Mouse (Mus musculus) lung, postnatal 0 days (tissue): Measurements from ENCODE around the gene Rhof. TPM values are rescaled to one million over a fixed set of nuclear protein-coding genes. Genes with fewer than 3 reads are reported as not detected.

ENCODE experiments used
- ATAC-seq: fragments of 200-750 bp; cut with Nextera tagmentation; 2 replicates; pipeline ENCODE4 v1.8.0; 2017; ENCODE audit warnings: moderate library complexity
- DNase-seq: peaks from one replicate; pipeline ENCODE4 v3.0.0-alpha.2; 2016; ENCODE audit warnings: low spot score
- H3K27ac ChIP-seq: fragments of 300-500 bp; sonication (generic); 2 replicates; pipeline ENCODE4 v1.5.1; 2014; ENCODE audit warnings: antibody characterized with exemption, mild to moderate bottlenecking, low read length, mixed read lengths
- H3K27me3 ChIP-seq: fragments of 300-500 bp; sonication (generic); replicated peaks from 2 replicates; pipeline ENCODE4 v1.6.1; 2014; ENCODE audit warnings: low read length, mixed read lengths; ENCODE audit not compliant: insufficient read depth
- H3K36me3 ChIP-seq: fragments of 300-500 bp; sonication (generic); 2 replicates; pipeline ENCODE4 v1.6.1; 2014; ENCODE audit warnings: low read length, mixed read lengths; ENCODE audit not compliant: insufficient read depth
- H3K4me1 ChIP-seq: fragments of 300-500 bp; sonication (generic); 2 replicates; pipeline ENCODE4 v1.6.1; 2014; ENCODE audit warnings: antibody characterized with exemption, low read depth, low read length, mixed read lengths; ENCODE audit not compliant: insufficient read depth
- H3K4me2 ChIP-seq: fragments of 300-500 bp; sonication (generic); replicated peaks from 2 replicates; pipeline ENCODE4 v1.6.1; 2014; ENCODE audit warnings: low read depth, mild to moderate bottlenecking, low read length, moderate library complexity, mixed read lengths
- H3K4me3 ChIP-seq: fragments of 300-500 bp; sonication (generic); 2 replicates; pipeline ENCODE4 v1.5.1; 2014; ENCODE audit warnings: low read depth, low read length
- H3K9ac ChIP-seq: fragments of 300-500 bp; sonication (generic); replicated peaks from 2 replicates; pipeline ENCODE4 v1.6.1; 2014; ENCODE audit warnings: low read depth, mild to moderate bottlenecking
- H3K9me3 ChIP-seq: fragments of 300-500 bp; sonication (generic); 2 replicates; pipeline ENCODE4 v1.6.1; 2016; ENCODE audit warnings: low read length, mixed read lengths
- CTCF ChIP-seq: IDR thresholded peaks from 2 replicates; pipeline ENCODE4 v1.5.1; 2016; ENCODE audit warnings: antibody characterized with exemption, mild to moderate bottlenecking
- EP300 ChIP-seq: IDR thresholded peaks from 2 replicates; pipeline ENCODE4 v1.6.1; 2016; ENCODE audit warnings: antibody characterized with exemption, mild to moderate bottlenecking, control low read depth
- WGBS: fragments of 180-500 bp; shearing (Covaris S2); extraction: QIAGEN DNeasy Blood & Tissue Kit; methylation state at CpG from one replicate; pipeline ENCODE4 v1.1.7; 2014; 5-methylcytosine and 5-hydroxymethylcytosine counted together
- polyA plus RNA-seq: library from polyadenylated mRNA; unstranded; fragments of >200 nt; fragmentation: Nextera tagmentation; extraction: Ambion mirVana; gene quantifications from 2 replicates; pipeline ENCODE4 v1.2.1, GENCODE M21; 2015

Gene Rhof
- polyA plus RNA-seq, 1 experiment from 2014 or later, result 12.4 TPM

GRCm38 (mm10) chr5:123150641-123151040 lies 18.1 kb upstream of the Rhof start:
- ATAC-seq, result 0 out of 2 replicates have a peak, but pooled peaks have one; percentile 6

GRCm38 (mm10) chr5:123149451-123150400 lies 17.2 kb upstream of the Rhof start:
- peak overlapping the region; percentile 26 for H3K4me3 ChIP-seq
- peaks cover 11% of the 10 kb centered on the region for H3K4me1 ChIP-seq
- peak overlapping the region; percentile 47 for H3K27ac ChIP-seq
- TF ChIP-seq EP300 (peak; percentile 47; the same call in 1 of the 2 replicates), CTCF (peak; percentile 97)
- ATAC-seq (peak; percentile 90), DNase-seq (peak; percentile 95)
- no peaks in the 10 kb centered on the region for H3K9me3 ChIP-seq
- WGBS, result 3% methylated on average over 19 of the region's 19 CpGs
- peak overlapping the region; percentile 53 for H3K4me2 ChIP-seq
- H3K27me3 ChIP-seq, result no peaks in the 10 kb centered on the region
- peaks cover 19% of the 10 kb centered on the region for H3K36me3 ChIP-seq
- 0 out of 2 replicates have a peak overlapping the region, but pooled peaks have one; percentile 19 for H3K9ac ChIP-seq

More at GRCm38 (mm10) chr5:123150641-123151040, 18.1 kb upstream of the Rhof start:
- peak overlapping the region; percentile 47 for H3K27ac ChIP-seq
- H3K27me3 ChIP-seq, result no peaks in the 10 kb centered on the region
- peaks cover 19% of the 10 kb centered on the region for H3K36me3 ChIP-seq
- TF ChIP-seq CTCF (no peak), EP300 (no peak)
- WGBS, result 19% methylated on average over 7 of the region's 7 CpGs
- H3K9me3 ChIP-seq, result no peaks in the 10 kb centered on the region
- no peak overlapping the region for H3K9ac ChIP-seq
- H3K4me2 ChIP-seq, result peak overlapping the region; percentile 53
- H3K4me3 ChIP-seq, result peak overlapping the region; percentile 26; the same call in 1 of the 2 replicates
- DNase-seq, result peak; percentile 41
- H3K4me1 ChIP-seq, result peaks cover 11% of the 10 kb centered on the region

GRCm38 (mm10) chr5:123148073-123148722 lies 15.7 kb upstream of the Rhof start:
- H3K9me3 ChIP-seq, result no peaks in the 10 kb centered on the region
- ATAC-seq, result no peak
- no peak for TF ChIP-seq CTCF
- TF ChIP-seq EP300, result no peak

GRCm38 (mm10) chr5:123147569-123147968 lies 15.1 kb upstream of the Rhof start:
- no peak overlapping the region for H3K9ac ChIP-seq
- ATAC-seq, result no peak
- H3K9me3 ChIP-seq, result no peaks in the 10 kb centered on the region
- no peak overlapping the region for H3K4me2 ChIP-seq
- DNase-seq, result no peak
- no peak overlapping the region for H3K4me3 ChIP-seq
- H3K36me3 ChIP-seq, result peaks cover 14% of the 10 kb centered on the region
- no peak for TF ChIP-seq CTCF
- 81% methylated on average over 17 of the region's 17 CpGs for WGBS
- no peak overlapping the region for H3K27ac ChIP-seq
- peaks cover 19% of the 10 kb centered on the region for H3K4me1 ChIP-seq
- no peaks in the 10 kb centered on the region for H3K27me3 ChIP-seq

More at GRCm38 (mm10) chr5:123148073-123148722, 15.7 kb upstream of the Rhof start:
- Histone ChIP-seq H3K4me1 (peaks cover 19% of the 10 kb centered on the region), H3K27me3 (no peaks in the 10 kb centered on the region), H3K36me3 (peaks cover 19% of the 10 kb centered on the region), H3K4me2 (no peak overlapping the region), H3K9ac (no peak overlapping the region), H3K4me3 (no peak overlapping the region), H3K27ac (no peak overlapping the region)
- DNase-seq, result no peak
- WGBS, result 77% methylated on average over 25 of the region's 25 CpGs

- Histone ChIP-seq H3K4me2 (no peak overlapping the region), H3K36me3 (peaks cover 8% of the 10 kb centered on the region; the same call in 1 of the 2 replicates), H3K4me3 (no peak overlapping the region), H3K9me3 (no peaks in the 10 kb centered on the region), H3K27me3 (no peaks in the 10 kb centered on the region), H3K9ac (no peak overlapping the region), H3K4me1 (peaks cover 19% of the 10 kb centered on the region), H3K27ac (no peak overlapping the region)
- no peak for DNase-seq
- ATAC-seq, result no peak
- 89% methylated on average over 11 of the region's 11 CpGs for WGBS
- TF ChIP-seq EP300 (no peak), CTCF (no peak)
Measured at GRCm38 (mm10) chr5:123146357-123146756, 13.9 kb upstream of the Rhof start.
